Mouse (Mus musculus): ENCODE data around the gene Ccl28. TPM values are rescaled to one million over a fixed set of nuclear protein-coding genes. Genes with fewer than 3 reads are reported as not detected.
"Not testable (repeated sequence)": the region's sequence is repeated elsewhere in the genome, so short reads cannot be mapped to it uniquely, and the experiment has no call there.

The Ccl28 gene
- polyA plus RNA-seq, 1 experiment from 2014 or later = not detected

DNA sequence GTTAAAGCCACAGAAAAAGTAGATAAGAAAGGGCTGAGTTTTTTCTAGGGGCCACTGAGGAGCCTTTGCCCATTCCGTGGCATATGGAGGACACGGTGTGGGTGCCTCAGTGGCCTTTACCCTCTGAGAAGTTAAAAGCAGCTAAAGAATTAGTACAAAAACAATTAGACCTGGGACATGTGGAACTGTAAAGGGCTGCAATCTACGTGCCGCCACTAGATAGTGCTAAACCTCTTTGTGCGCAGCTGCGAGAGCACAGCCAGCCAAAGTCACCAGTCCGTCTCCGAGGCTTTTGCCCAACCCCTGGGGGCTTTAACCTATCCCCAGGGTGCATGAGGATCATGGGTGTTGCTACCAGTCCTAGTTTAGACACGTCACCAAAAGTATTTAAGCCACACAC, 37.8 kb downstream of the Ccl28 start:
- not testable (repeated sequence) for ATAC-seq (ENCODE audit: low FRiP score, low TSS enrichment); H3K9ac ChIP-seq (ENCODE audit: low read depth, low read length); H3K4me2 ChIP-seq (replicated peaks; ENCODE audit: low read depth, low read length); H3K4me3 ChIP-seq (ENCODE audit: low read length); H3K9me3 ChIP-seq (ENCODE audit: control insufficient read depth, low read length); H3K27ac ChIP-seq (ENCODE audit: low read depth, low read length); H3K36me3 ChIP-seq (ENCODE audit: control insufficient read depth, insufficient read depth, low read length); H3K27me3 ChIP-seq (ENCODE audit: control insufficient read depth, insufficient read depth, low read length); H3K4me1 ChIP-seq (ENCODE audit: control insufficient read depth, insufficient read depth, low read length)
- 83% methylated on average over 4 of the region's 9 CpGs for WGBS

DNA sequence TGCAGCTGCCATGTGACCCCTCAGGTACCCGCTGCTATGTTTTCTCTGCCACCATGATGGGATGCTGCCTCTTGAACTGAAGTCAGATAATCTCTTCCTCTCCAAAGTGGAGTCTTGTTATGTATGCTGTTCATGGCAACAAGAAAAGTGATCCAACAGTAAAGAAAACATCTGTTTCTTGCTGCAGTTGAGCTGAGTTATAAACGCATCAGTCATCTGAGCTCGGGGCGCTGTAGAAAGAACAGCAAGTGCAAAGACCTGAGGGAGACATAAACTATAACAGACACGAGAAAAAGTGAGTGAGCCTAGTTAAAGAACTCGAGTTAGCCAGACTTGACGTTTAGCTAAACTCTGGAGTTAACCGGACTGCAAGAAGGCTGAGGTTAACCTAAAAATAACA, 55.2 kb downstream of the Ccl28 start:
- Histone ChIP-seq H3K27ac (ENCODE audit: low read depth, low read length) (no peak overlapping the region), H3K27me3 (ENCODE audit: control insufficient read depth, insufficient read depth, low read length) (no peaks in the 10 kb centered on the region), H3K4me1 (ENCODE audit: control insufficient read depth, insufficient read depth, low read length) (no peaks in the 10 kb centered on the region; the same call in 1 of the 2 replicates), H3K4me2 (replicated peaks; ENCODE audit: low read depth, low read length) (no peak overlapping the region), H3K9me3 (ENCODE audit: control insufficient read depth, low read length) (no peaks in the 10 kb centered on the region), H3K9ac (ENCODE audit: low read depth, low read length) (no peak overlapping the region), H3K4me3 (ENCODE audit: low read length) (no peak overlapping the region), H3K36me3 (ENCODE audit: control insufficient read depth, insufficient read depth, low read length) (no peaks in the 10 kb centered on the region)
- ATAC-seq (ENCODE audit: low FRiP score, low TSS enrichment) = no peak
- 28% methylated on average over 8 of the region's 8 CpGs for WGBS

- Histone ChIP-seq H3K4me3 (ENCODE audit: low read length) (no peak overlapping the region), H3K9me3 (ENCODE audit: control insufficient read depth, low read length) (no peaks in the 10 kb centered on the region), H3K27ac (ENCODE audit: low read depth, low read length) (no peak overlapping the region), H3K4me2 (replicated peaks; ENCODE audit: low read depth, low read length) (no peak overlapping the region), H3K27me3 (ENCODE audit: control insufficient read depth, insufficient read depth, low read length) (no peaks in the 10 kb centered on the region), H3K36me3 (ENCODE audit: control insufficient read depth, insufficient read depth, low read length) (no peaks in the 10 kb centered on the region), H3K4me1 (ENCODE audit: control insufficient read depth, insufficient read depth, low read length) (no peaks in the 10 kb centered on the region; the same call in 1 of the 2 replicates), H3K9ac (ENCODE audit: low read depth, low read length) (no peak overlapping the region)
- ATAC-seq (ENCODE audit: low FRiP score, low TSS enrichment) = no peak
- 21% methylated on average over 2 of the region's 2 CpGs for WGBS
These were observed 56.1 kb downstream of the Ccl28 start for GRCm38 (mm10) chr13:119679721-119680120.

GRCm38 (mm10) chr13:119681161-119681560, 57.5 kb downstream of the Ccl28 start:
- H3K9ac ChIP-seq (ENCODE audit: low read depth, low read length) = no peak overlapping the region
- H3K9me3 ChIP-seq (ENCODE audit: control insufficient read depth, low read length) = no peaks in the 10 kb centered on the region
- no peaks in the 10 kb centered on the region for H3K36me3 ChIP-seq (ENCODE audit: control insufficient read depth, insufficient read depth, low read length)
- no peak for ATAC-seq (ENCODE audit: low FRiP score, low TSS enrichment)
- H3K4me3 ChIP-seq (ENCODE audit: low read length) = no peak overlapping the region
- no peak overlapping the region for H3K4me2 ChIP-seq (replicated peaks; ENCODE audit: low read depth, low read length)
- no peaks in the 10 kb centered on the region for H3K27me3 ChIP-seq (ENCODE audit: control insufficient read depth, insufficient read depth, low read length)
- no peaks in the 10 kb centered on the region; the same call in 1 of the 2 replicates for H3K4me1 ChIP-seq (ENCODE audit: control insufficient read depth, insufficient read depth, low read length)
- no peak overlapping the region for H3K27ac ChIP-seq (ENCODE audit: low read depth, low read length)
- 58% methylated on average over 3 of the region's 3 CpGs for WGBS

DNA sequence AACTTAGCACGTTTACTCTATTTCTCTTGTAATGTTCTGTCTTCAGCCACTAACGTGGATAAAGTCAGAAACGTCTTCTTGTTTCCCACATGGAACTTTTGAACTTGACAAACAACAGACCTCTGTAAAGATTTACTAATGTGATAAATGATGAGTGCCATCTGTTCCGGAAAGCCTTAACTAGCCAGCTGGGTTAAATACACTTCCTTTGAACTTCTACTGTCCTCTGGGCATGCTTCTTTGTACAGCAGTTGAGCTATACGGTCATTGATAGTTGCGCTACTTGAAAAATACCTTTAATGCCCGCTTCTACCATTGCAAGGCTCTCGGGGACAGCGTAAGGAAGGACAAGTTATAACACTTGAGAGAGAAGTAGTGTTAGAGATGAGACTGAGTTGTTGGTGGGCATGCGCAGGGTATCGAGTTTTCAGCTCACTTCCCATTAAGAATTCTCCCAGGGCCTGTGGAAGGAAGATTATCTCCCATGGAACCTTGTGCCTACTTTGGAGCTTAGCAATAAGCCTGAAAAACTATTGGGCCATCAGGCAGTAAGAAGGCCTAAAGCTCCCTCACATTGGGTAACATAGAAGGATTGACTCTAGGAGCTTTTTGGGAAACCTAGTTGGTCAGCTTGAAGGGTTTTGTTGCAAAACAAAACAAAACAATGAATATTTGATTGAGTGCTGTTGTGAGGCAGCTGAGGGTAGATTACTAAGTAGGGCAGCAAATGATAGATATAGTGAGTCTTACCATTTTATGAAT, 61.0 kb downstream of the Ccl28 start:
- WGBS = 57% methylated on average over 11 of the region's 11 CpGs
- Histone ChIP-seq H3K4me1 (ENCODE audit: control insufficient read depth, insufficient read depth, low read length) (no peaks in the 10 kb centered on the region; the same call in 1 of the 2 replicates), H3K36me3 (ENCODE audit: control insufficient read depth, insufficient read depth, low read length) (no peaks in the 10 kb centered on the region), H3K4me3 (ENCODE audit: low read length) (no peak overlapping the region), H3K27me3 (ENCODE audit: control insufficient read depth, insufficient read depth, low read length) (no peaks in the 10 kb centered on the region), H3K9me3 (ENCODE audit: control insufficient read depth, low read length) (no peaks in the 10 kb centered on the region), H3K27ac (ENCODE audit: low read depth, low read length) (no peak overlapping the region), H3K9ac (ENCODE audit: low read depth, low read length) (no peak overlapping the region), H3K4me2 (replicated peaks; ENCODE audit: low read depth, low read length) (no peak overlapping the region)
- ATAC-seq (ENCODE audit: low FRiP score, low TSS enrichment) = no peak

DNA sequence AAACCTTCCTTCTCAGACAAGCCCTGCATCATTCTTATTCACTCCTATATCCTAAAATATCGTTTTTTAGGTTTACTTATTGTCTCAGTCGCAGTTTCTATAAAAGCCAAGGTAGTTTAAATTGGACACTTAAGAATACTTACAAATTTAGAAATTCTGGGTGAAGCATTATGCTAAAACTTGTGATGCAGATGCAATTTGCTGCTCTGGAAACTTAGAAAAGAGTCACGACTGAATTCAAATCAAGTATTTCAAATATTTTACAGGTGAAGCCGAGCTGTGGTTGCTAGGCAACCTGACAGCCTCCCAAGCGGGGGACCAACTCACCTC, 66.1 kb downstream of the Ccl28 start:
- WGBS = 11% methylated on average over 5 of the region's 5 CpGs
- Histone ChIP-seq H3K27me3 (ENCODE audit: control insufficient read depth, insufficient read depth, low read length) (no peaks in the 10 kb centered on the region), H3K36me3 (ENCODE audit: control insufficient read depth, insufficient read depth, low read length) (no peaks in the 10 kb centered on the region), H3K4me2 (replicated peaks; ENCODE audit: low read depth, low read length) (peak overlapping the region; percentile 46), H3K9ac (ENCODE audit: low read depth, low read length) (no peak overlapping the region), H3K4me3 (ENCODE audit: low read length) (peak overlapping the region; percentile 29), H3K27ac (ENCODE audit: low read depth, low read length) (no peak overlapping the region), H3K9me3 (ENCODE audit: control insufficient read depth, low read length) (no peaks in the 10 kb centered on the region), H3K4me1 (ENCODE audit: control insufficient read depth, insufficient read depth, low read length) (peaks cover 10% of the 10 kb centered on the region; the same call in 1 of the 2 replicates)
- no peak for ATAC-seq (ENCODE audit: low FRiP score, low TSS enrichment)

GRCm38 (mm10) chr13:119690039-119690728, 66.6 kb downstream of the Ccl28 start, which contains the start of gene Hmgcs1:
Hmgcs1 (plus strand) TSS chr13:119690379.
- Histone ChIP-seq H3K4me2 (replicated peaks; ENCODE audit: low read depth, low read length) (peak within 1 kb of the TSS; percentile 75), H3K36me3 (ENCODE audit: control insufficient read depth, insufficient read depth, low read length) (no peaks in the 10 kb centered on the region), H3K9me3 (ENCODE audit: control insufficient read depth, low read length) (no peaks in the 10 kb centered on the region), H3K9ac (ENCODE audit: low read depth, low read length) (peak within 1 kb of the TSS; percentile 75), H3K4me1 (ENCODE audit: control insufficient read depth, insufficient read depth, low read length) (peaks cover 10% of the 10 kb centered on the region; the same call in 1 of the 2 replicates), H3K4me3 (ENCODE audit: low read length) (peak within 1 kb of the TSS; percentile 79), H3K27me3 (ENCODE audit: control insufficient read depth, insufficient read depth, low read length) (no peaks in the 10 kb centered on the region), H3K27ac (ENCODE audit: low read depth, low read length) (peak within 1 kb of the TSS; percentile 90)
- under 1% methylated on average over 59 of the region's 59 CpGs for WGBS
- peak; percentile 99 for ATAC-seq (ENCODE audit: low FRiP score, low TSS enrichment)

DNA sequence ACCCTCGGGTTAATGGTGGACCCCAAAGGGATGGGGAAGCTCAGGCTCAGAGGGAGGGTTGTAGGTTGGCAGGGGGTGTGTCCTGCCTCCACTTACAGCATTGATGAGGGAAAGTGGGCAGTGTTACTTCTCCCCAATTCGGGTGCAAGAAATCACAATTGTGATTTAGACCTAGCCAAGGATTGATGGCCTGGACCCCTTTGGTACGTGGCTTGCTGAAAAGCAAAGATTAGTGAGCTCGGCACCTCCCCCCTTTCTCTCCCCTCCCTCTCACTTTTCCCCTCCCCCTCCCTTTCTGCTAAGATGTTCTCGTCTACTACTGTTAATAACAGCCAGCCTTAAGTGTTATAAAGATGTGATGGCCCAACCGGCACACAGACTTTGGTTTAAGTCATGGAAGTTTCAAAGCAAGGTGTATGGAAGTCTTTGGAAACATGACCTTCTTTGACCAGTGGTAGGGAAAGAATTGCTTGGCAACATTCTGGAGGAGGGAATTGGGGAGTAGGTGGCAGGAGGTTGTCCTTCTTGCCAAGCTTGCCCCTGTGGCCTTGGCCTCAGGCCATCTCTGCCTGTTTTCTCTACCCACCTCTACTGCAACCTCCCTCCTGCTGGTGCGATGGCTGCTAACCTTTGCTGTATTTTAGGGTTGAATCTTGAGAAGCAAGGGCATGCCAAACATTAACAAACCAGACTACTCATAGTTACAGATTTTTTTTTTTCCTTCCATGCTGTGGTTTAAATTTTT, 67.4 kb downstream of the Ccl28 start:
- Histone ChIP-seq H3K27me3 (ENCODE audit: control insufficient read depth, insufficient read depth, low read length) (no peaks in the 10 kb centered on the region), H3K4me3 (ENCODE audit: low read length) (peak overlapping the region; percentile 79), H3K27ac (ENCODE audit: low read depth, low read length) (peak overlapping the region; percentile 90; the same call in 1 of the 2 replicates), H3K9ac (ENCODE audit: low read depth, low read length) (peak overlapping the region; percentile 75), H3K36me3 (ENCODE audit: control insufficient read depth, insufficient read depth, low read length) (0 out of 2 replicates have a peak, but pooled peaks cover 4% of the 10 kb centered on the region), H3K4me2 (replicated peaks; ENCODE audit: low read depth, low read length) (peak overlapping the region; percentile 75), H3K4me1 (ENCODE audit: control insufficient read depth, insufficient read depth, low read length) (peaks cover 10% of the 10 kb centered on the region; the same call in 1 of the 2 replicates), H3K9me3 (ENCODE audit: control insufficient read depth, low read length) (no peaks in the 10 kb centered on the region)
- WGBS = under 1% methylated on average over 7 of the region's 7 CpGs
- ATAC-seq (ENCODE audit: low FRiP score, low TSS enrichment) = no peak

Measured in kidney, embryonic 14.5 days (tissue).